Mouse (Mus musculus): ENCODE results near the gene Lgals3bp.

Gene Lgals3bp

DNA sequence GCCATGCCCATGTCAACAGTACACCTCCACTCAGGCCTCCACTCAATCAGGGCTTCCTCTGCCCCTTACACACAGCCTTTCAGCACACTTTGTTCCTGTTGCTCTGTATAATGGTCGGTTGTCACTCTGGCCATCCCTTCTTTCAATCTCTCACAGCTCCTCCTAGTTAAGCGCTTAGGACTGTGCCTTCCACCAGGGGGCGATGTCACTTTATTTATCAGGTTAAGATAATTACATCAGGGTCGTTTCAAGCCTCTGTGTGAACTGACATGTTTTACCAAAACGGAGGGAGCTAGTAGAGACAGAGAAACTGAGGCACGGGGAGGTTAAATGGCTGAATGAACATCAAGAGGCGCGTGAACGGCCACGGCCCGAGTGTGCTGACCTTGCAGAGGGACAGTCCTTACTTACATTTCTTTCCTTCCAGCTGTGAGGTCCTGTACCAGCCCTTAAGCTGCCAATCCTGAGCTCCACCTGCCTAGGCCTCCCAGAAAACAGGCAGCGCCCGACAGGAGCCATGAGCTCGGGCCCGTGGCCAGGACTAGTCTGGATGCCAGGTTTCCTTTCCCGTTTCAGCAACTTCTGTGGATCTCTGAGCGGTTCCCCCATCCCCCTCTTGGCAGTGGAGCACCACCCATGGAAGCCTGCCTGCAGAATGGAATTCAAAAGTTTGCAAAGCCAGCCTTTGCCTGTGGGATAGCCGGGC lies 21.5 kb upstream of the Lgals3bp start:
- in situ Hi-C loops (cut with MboI, MseI), result no loop called here

DNA sequence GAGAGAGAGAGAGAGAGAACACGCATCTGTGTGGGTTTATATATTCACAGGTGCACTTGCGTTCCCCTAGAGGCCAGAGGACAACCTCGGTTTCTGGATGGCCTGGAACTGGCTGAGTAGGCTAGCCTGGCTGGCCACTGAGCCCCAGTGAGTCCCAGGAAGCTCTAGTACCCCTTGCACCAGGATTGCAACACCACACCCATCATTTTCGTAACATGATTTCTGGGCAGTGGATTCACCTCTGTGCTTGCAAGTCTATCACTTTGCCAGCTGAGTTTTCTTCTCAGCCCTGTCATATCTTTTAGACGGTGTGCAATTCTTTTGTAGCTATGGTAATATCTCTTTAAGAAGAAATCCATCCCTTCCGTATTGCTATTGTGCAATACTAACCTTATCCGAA lies 18.4 kb upstream of the Lgals3bp start:
- in situ Hi-C loops (cut with MboI, MseI), result no loop called here

DNA sequence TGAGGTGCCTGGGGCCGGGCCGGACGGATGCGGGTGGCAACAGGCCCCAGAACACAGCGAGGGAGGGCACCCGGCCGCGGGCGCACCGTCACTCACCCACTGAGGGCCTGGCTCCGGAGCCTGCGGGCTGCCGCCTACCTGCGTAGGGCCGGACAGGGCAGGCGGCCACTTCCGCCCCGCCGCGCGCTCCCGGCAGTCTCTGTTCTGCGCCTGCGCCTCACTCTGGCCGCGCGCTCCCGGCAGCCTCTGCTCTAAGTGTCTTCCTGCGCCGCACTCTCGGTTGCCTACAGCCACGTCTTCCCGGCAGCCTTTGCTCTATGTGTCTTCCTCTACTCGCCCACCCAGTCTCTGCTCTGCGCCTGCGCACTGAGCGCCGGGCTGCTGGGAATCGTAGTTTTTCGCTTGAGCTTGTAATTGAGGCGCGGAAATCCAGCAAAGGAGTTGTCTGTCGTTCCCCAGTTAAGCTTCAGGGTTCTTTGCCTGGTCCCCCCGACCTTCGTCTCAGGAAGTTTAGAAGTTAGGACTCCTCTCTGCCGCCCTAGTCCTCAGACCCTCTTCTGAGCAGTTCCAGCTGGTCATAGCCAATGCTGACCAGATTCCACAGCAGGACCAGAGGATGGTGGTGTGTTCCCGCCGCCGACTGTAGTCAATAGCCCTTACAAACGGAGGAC lies 17.1 kb upstream of the Lgals3bp start, which contains the start of gene Cant1:
TSS of gene Cant1 (minus strand) at position 253 of the 671 bp plus-strand sequence.
- in situ Hi-C loops (cut with MboI, MseI), result no loop called here

DNA sequence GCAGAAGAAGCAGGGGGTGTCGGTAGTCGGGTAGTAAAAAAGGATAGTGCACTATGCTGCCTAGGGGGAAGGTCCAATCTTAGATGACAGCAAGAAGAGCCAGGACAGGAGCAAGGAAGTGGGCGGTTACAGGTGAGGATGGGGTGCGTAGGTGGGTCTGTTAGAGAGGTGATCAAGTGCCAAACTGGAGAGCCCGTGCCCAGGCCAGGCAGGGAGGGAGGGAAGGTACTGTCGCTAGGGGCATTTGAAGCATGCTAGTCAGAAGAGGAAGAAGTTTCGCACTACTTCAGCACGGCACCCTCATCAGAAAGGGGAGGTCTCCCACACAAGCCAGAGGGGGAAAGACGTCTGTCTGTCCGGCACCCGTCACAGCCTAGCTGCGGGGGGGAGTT lies 16.5 kb upstream of the Lgals3bp start:
- in situ Hi-C loops (cut with MboI, MseI), result no loop called here

DNA sequence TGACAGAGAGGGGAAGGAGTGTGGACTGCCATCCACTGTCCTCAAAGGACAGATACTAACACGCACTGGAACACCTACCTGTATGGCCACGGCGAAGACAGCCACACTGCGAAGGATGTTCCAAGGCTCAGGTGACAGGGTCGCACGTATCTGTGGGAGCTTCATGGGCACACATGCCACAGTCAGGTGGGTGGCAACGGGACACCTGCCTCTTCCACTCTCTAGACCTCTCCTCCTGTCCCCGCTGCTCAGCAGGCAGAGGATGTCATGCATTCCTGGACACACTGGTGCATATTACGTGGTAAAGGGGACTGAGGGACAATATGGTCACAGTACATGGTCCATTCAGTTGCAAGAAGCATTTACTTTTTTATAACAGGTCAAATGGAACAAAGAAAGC lies 15.6 kb upstream of the Lgals3bp start:
- in situ Hi-C loops (cut with MboI, MseI), result no loop called here

DNA sequence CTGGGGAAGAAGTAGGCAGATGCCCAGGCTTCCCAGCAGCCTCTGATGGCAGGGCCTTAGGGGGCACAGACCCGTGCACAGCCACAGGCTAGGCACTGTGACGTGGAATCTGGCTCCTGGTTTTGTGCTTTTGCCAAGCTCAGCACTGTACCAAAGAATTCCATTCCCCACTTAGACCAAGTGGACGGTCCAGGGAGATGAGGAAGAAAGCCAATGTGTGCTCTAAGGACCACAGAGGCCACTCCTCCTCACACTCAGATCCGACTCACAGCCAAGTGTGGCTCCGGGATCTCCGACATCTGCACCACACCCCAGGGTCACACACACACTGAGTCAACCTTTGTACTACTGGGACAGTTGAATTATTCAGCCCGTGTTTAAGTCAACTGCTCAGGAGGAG lies 14.2 kb upstream of the Lgals3bp start:
- in situ Hi-C loops (cut with MboI, MseI), result no loop called here

DNA sequence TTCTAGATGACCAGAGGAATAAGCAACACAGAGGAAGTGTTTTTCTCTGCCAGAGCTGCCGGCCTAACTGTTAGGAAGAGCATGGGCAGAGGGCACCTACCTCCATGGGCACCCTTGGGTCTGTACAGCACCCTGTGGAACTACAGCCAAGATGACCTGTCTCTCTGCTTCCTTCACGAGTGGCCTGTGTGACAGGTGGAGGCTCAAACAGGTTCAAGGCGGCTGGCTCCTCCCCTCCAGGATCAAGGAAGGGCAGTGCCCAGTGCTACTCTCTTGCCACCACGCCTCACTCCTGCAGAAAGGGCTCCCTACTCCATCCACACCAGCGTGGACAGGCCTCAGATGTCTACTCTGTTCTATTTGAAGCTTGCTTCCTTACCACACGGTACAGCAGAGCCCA lies 13.7 kb upstream of the Lgals3bp start:
- in situ Hi-C loops (cut with MboI, MseI), result no loop called here

DNA sequence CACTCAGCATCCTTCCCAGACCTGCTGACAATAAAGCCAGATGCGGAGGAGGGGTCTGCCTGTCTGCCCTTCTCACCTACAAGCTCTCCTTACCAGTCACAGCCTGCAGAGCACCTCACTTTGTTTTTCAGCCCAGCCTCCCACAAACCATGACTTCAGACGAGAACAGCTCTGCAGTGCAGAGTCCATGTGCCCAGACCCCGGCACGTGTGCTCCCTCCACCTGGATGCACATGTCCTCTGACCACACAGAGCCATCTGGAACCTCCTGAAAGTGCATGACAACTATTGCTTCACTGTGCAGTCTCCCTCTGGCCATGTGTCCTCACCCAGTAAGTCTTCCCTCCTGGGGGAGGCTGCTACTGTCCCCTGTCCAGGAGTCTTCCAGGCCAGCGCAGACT lies 12.4 kb upstream of the Lgals3bp start:
- in situ Hi-C loops (cut with MboI, MseI), result no loop called here

DNA sequence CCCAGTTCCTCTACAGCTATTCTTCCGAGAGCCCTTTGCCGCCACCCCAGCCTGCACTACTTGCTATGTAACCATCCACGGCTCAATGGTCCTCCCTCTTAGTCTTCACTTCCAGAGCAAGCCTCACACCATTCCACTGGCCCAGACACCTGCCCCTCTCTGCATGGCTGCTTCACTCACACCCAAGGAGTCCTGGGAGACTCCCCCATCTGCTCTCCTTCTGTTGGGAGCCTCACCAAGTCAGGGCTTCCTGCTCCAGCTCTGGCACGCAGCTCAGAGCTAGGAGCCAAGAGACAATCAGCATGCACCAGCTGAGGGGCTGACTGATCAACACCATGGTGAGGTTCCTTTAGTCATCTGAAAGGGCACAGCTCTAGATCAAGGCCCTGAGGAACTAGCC lies 11.2 kb upstream of the Lgals3bp start:
- in situ Hi-C loops (cut with MboI, MseI), result no loop called here

DNA sequence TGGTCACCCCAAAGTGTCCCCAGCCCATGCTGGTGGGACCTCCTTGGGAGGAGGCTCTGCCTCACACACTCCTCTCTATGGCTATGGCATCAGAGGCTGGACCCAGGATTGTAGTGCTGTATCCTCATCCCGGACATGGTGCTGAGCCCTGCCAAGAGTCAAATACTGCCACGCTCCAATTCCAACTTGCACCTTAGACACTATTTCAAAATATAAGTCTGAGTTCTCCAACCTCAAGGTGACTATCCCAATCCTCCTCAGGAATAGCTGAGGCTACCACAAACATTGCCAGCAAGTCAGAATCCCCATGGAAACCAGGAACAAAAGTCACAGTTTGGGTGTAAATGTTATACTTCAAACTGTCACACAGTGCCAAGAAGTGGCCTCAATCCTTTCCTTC lies 10.7 kb upstream of the Lgals3bp start:
- in situ Hi-C loops (cut with MboI, MseI), result no loop called here

DNA sequence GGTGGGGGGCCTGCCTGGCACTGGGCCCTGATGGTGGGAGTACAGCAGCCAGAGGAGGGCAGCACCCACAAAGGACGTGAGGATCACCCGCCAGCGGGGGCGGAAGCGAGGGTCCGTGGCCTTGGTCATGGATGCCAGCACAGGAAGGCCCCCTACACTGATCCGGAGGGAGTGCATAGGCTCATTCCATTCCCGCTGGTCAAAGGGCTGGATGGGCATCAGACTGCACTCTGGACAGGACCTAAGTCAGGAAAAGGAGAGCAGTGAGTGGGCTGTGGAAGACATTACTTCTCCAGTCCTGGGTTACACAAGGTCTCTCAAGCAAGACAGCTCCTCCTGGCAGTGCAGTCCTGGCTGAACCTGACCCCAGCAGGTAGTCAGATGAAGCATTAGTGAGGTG lies 9.4 kb upstream of the Lgals3bp start:
- in situ Hi-C loops (cut with MboI, MseI), result no loop called here

DNA sequence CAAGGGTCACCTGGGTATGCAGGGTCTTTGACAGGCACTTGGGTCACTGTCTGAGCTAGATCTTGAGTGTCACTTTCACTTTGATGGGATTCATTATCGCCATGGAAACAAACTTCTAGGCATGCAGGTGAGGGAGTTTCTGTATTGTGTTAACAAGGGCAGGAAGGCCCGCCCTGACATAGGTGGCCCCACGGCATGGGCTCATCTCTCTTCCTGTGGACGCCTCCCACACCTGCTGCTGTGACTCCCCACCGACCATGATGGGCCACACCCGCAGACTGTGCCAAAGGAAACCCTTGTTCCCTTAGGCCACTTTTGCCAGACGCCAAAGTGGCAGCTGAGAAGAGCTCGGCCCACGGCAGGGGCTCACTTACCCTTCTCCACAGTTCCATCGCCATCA lies 8.6 kb upstream of the Lgals3bp start:
- in situ Hi-C loops (cut with MboI, MseI), result no loop called here

DNA sequence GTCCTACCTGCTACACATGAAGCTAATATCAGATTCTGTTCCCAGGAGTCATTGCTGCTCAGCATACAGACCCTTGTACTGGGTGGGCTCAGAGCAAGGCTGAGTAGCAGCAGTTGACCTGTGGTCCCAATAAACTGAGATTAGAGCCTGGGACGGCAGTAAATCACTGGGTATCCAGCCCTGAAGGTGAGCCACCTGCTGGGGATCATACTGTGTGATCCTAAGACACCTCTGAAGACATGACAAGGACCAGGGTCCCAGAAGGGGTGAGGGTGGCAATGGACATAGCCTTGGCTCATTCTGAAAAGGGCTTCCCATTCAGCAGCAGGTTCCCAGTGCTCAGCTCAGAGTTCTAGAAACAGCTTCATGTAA lies 8.2 kb upstream of the Lgals3bp start:
- in situ Hi-C loops (cut with MboI, MseI), result no loop called here

DNA sequence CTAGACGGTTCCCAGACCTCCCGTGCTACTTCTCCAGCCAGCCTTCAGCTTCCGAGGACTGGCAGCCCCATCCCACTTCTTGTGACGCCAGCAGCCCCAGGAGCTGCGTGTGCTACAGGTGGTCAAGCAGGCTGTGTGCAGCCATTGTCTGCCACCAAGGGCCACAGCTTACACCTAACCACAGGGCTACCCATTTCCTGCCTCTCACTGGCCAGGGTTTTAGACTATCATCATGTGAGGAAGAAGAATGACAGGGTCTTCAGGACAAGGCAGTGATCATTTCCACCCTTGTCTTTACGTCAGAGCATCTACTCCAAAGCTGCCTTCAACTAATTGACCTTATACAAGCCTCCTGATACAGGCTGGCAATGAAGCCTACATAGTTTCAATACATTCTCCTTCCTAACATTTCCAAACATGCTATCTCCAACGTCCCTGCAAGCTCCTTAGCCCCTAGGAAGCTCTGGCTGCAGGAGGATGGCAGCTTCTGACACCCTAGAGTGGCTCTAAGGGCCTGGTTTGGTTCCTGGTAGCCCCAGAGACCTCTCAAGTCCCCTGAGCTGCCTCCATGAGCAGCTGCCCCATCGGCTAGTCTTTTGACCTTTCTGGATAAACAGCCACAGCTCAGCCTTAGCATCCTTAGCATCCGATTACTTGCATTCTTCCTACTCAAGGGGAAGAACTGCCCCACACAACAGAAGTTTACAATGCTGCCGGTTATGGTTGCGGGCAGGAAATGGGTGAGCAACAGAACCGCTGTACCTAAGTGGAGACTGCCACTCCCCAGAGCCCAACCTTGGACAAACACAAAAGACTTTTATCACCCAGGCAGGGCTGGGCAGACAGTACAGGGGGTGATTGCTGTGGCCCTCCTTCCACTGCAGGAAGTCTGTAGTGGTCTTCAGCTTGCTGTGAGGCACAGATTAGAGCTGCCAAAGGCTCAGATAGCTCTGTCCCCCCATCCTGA lies 7.5 kb upstream of the Lgals3bp start:
- in situ Hi-C loops (cut with MboI, MseI), result no loop called here

DNA sequence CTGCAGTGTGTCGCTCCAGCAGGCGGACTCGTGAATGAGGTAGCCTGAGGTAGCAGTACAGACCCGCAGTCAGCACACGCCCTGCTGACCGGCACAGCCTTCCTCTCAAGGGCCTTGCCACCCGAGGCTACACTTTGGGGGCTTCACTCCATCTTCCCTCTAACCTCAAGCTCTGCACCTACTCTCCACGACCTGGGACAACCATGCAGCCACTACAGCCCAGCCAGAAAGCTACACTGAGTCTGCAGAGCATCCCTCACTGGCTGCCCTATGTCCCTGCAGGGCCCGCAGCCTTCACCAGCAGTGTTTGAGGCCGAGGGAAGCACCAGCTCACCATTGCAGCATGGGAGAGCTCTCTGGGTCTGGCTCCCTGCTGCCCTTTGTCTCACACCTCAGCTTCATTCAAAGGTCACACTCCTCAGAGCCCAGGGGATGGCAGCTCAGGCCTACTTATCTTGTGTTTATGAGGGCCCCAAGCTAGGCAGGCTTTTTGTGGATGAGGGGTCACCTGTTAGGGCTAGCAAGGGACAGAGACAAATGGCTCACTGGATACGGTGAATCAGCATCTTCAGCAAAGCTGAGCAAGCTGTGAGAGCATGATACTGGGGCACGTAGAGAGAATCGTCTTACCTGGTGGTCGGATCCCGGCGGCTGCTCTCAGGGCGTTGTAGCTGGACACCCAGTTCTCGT lies 6.3 kb upstream of the Lgals3bp start:
- in situ Hi-C loops (cut with MboI, MseI), result no loop called here

DNA sequence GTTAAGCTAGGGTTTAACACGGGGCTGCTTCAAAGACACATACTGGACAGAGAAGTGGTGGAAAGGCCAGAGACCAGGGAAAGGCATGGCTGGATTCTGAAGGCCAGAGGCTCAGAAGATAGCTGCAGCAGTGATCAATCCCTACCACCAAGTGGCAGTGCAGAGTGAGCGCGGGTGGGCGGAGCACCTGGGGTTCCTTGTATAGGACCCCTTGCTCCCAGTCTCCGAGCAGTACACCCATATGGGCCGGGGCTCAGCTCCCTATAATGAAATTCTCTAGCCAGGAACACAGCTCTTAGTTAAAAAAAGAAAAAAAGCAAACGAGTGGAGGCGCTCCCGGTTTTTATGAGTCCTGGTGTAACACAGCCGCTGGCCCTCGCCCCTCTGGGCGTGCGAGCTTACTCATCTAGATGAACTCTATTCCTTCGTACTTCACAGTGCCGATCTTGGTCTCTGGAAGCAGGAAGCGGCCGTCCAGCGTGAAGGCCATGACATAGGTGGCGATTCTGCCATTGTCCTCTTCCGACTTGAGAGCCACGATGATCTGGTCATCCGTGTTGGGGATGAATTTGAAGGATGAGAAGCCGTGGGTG lies 5.5 kb upstream of the Lgals3bp start:
- in situ Hi-C loops (cut with MboI, MseI), result no loop called here

DNA sequence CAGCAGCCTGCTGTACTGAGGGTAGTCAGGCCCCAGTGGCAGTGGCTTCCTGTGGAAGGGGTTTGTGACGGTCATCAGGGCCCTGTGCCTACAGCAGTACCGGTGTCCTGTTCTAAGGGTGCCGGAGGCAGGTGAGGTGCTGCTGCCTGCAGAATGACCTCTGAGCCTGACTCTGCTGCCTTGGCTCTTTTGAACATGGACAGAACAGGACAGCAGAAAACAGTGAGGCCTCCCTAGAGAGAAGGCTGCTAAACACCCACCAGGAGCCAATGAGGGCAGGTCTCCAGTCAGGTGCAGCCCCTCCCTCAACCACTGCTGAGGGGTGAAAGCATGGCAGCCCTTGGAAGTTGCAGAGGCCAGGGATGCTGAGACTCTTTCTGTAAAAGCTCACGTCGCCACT lies 4.6 kb upstream of the Lgals3bp start:
- in situ Hi-C loops (cut with MboI, MseI), result no loop called here

DNA sequence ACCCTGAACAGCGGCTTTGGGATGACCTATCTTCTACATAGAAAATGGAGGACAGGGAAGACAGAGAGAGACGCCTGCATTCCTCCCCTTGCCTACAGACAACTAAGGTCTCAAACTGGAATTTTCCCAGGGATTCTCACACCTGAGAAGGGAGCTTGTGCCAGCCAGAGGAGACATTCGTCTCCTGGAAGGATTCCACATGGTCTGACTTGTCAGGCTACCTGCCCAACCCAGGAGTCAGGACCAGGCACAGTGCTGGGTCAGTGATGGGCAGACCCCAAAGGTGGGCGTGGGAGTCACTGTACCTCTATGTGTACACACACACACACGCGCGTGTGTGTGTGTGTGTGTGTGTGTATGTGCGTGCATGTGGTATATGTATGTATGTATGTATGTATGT lies 3.4 kb upstream of the Lgals3bp start:
- in situ Hi-C loops (cut with MboI, MseI), result no loop called here

DNA sequence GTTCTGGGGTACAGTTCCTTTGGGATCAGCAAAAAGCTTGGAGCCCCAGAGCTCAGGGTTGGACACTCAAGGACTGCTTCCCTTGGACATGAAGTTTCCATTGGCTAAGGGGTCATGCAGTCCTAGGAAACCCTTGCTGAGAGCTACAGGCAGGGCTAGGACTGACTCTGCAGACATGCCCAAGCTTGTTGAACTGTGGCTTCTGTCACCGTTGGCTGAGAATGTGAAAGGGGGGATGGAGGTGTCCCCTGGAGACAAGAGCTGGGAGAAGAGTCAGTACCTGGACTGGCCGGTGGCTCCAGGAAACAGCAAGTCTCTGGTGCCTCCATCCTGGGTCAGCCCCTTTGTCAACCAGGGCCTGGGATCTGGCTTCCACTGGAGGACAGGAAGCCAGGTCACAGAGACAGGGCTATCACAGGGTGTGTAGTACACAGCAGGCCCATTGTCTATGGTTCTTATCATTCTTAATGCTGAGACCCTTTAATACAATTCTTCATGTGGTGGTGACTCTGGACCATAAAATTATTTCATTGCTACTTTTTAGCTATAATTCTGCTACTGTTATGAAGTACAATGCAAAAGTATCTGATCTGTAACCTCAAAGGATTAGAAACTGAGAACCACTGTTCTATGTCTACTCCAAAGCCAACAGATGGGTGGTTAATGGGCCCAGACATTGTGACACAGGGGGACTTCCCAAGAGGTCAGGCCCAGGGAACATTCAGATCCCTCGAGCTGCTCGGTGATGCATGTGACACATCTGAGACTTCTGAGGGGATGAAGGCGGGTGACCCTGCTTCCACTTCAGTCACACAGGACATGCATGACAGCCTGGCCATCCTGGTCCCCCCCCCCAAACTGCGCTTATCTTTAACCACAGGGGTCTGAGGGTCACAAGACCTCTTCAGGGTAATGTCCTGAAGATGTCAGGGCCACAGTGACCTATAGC lies 2.3 kb upstream of the Lgals3bp start:
- in situ Hi-C loops (cut with MboI, MseI), result no loop called here

DNA sequence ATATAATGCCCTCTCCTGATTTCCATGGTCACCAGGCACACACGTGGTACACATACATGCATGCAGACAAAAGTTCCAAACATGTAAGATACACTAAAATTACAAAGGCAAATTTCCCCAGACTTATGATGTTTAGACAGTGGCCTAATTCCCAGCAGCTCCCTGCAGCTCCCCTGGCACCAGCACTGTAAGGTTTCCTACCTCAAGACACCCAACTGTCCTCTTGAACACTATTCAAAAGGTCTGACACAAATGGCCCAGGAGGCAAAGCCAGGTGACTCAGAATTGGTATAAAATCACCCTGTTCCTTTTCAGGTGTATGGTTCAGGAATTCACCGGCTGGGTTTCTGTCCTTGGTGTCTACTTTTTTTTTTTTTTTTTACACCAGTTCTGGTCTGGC lies 1.3 kb upstream of the Lgals3bp start:
- in situ Hi-C loops (cut with MboI, MseI), result no loop called here

Data from T-helper 17 cell (primary cell).